Mouse (Mus musculus) CH12.LX (cell line): ENCODE results near the gene Abr. TPM values are rescaled to one million over a fixed set of nuclear protein-coding genes. Genes with fewer than 3 reads are reported as not detected.

Experiments
- DNase-seq: peaks from one replicate; pipeline ENCODE4 v3.0.0-alpha.2; 2013; ENCODE audit errors: extremely low read depth
- H3K27ac ChIP-seq: 2 replicates; pipeline ENCODE4 v1.5.1; 2012; ENCODE audit warnings: low read depth, mild to moderate bottlenecking, control low read depth, moderate library complexity; ENCODE audit not compliant: insufficient read depth
- H3K27me3 ChIP-seq: replicated peaks from 2 replicates; pipeline ENCODE3; 2012; ENCODE audit warnings: inconsistent platforms
- H3K36me3 ChIP-seq, 2 experiments: replicated peaks in 1 of 2; 2 replicates each; pipeline versions ENCODE3 to v1.6.1; 2012; ENCODE audit warnings: inconsistent platforms in 1 of 2, low read length in 1 of 2, mild to moderate bottlenecking in 1 of 2, mixed read lengths in 1 of 2, moderate library complexity in 1 of 2; ENCODE audit not compliant: control insufficient read depth in 1 of 2, insufficient read depth in 1 of 2
- H3K4me1 ChIP-seq, 2 experiments: 2 replicates each; pipeline ENCODE4 v1.6.1; 2012; ENCODE audit warnings: inconsistent platforms in 1 of 2, moderate library complexity in 1 of 2; ENCODE audit not compliant: insufficient read depth in 2 of 2, control insufficient read depth in 1 of 2
- H3K4me2 ChIP-seq: 2 replicates; pipeline ENCODE4 v1.6.1; 2012; ENCODE audit warnings: low read depth, mild to moderate bottlenecking, control low read depth; ENCODE audit not compliant: poor library complexity, insufficient read depth, severe bottlenecking
- H3K4me3 ChIP-seq, 3 experiments: fragments of 150-350 bp in 1 of 3; sonication (generic) in 1 of 3; replicated peaks in 1 of 3; 2 replicates each; pipeline versions ENCODE3 to v1.5.1; 2011 to 2012; ENCODE audit warnings: low read depth in 2 of 3, low read length in 2 of 3, mild to moderate bottlenecking in 2 of 3, moderate library complexity in 2 of 3, control low read depth in 1 of 3, improper control_type of control experiment in 1 of 3, inconsistent platforms in 1 of 3, mixed read lengths in 1 of 3; ENCODE audit not compliant: poor library complexity in 1 of 3
- H3K79me2 ChIP-seq: replicated peaks from 2 replicates; pipeline ENCODE4 v1.6.1; 2012; ENCODE audit warnings: mild to moderate bottlenecking, moderate library complexity; ENCODE audit not compliant: control insufficient read depth, poor library complexity, insufficient read depth, severe bottlenecking; ENCODE audit errors: extremely low read depth
- H3K9ac ChIP-seq: 2 replicates; pipeline ENCODE4 v1.6.1; 2012; ENCODE audit warnings: low read depth, mild to moderate bottlenecking, control low read depth, moderate library complexity; ENCODE audit not compliant: insufficient read depth
- H3K9me3 ChIP-seq: replicated peaks from 2 replicates; pipeline ENCODE3; 2012; ENCODE audit warnings: low read length, inconsistent platforms, mixed read lengths
- BHLHE40 ChIP-seq: IDR thresholded peaks from 2 replicates; pipeline ENCODE4 v1.6.1; 2011; ENCODE audit warnings: mild to moderate bottlenecking, low read depth, low read length, improper control_type of control experiment
- EP300 ChIP-seq: IDR thresholded peaks from 2 replicates; pipeline ENCODE4 v1.6.1; 2011; ENCODE audit warnings: low read length, improper control_type of control experiment
- ETS1 ChIP-seq: conservative IDR thresholded peaks from 2 replicates; pipeline ENCODE4 v1.6.1; 2012; ENCODE audit warnings: low read depth, mild to moderate bottlenecking, inconsistent platforms, low read length, improper control_type of control experiment, moderate library complexity
- GABPA ChIP-seq: IDR thresholded peaks from 2 replicates; pipeline ENCODE4 v1.6.1; 2012; ENCODE audit warnings: low read depth, low read length, improper control_type of control experiment, inconsistent platforms; ENCODE audit not compliant: insufficient replicate concordance
- HCFC1 ChIP-seq: IDR thresholded peaks from 2 replicates; pipeline ENCODE4 v1.6.1; 2012; ENCODE audit warnings: low read depth, mild to moderate bottlenecking, inconsistent platforms, low read length, improper control_type of control experiment
- IRF4 ChIP-seq: IDR thresholded peaks from 2 replicates; pipeline ENCODE4 v1.6.1; 2014; ENCODE audit warnings: low read depth, mild to moderate bottlenecking, inconsistent platforms, low read length, improper control_type of control experiment
- KAT2A ChIP-seq: IDR thresholded peaks from 2 replicates; pipeline ENCODE4 v1.6.1; 2012; ENCODE audit warnings: low read length, improper control_type of control experiment, inconsistent platforms; ENCODE audit not compliant: insufficient replicate concordance
- MAFK ChIP-seq: IDR thresholded peaks from 2 replicates; pipeline ENCODE4 v1.6.1; 2011; ENCODE audit warnings: low read length, improper control_type of control experiment; ENCODE audit not compliant: insufficient replicate concordance
- MAX ChIP-seq: IDR thresholded peaks from 2 replicates; pipeline ENCODE4 v1.6.1; 2011; ENCODE audit warnings: low read length, improper control_type of control experiment
- MAZ ChIP-seq: IDR thresholded peaks from 2 replicates; pipeline ENCODE4 v1.6.1; 2012; ENCODE audit warnings: low read depth, mild to moderate bottlenecking, inconsistent platforms, low read length, improper control_type of control experiment, moderate library complexity
- MEF2A ChIP-seq: IDR thresholded peaks from 2 replicates; pipeline ENCODE4 v1.6.1; 2014; ENCODE audit warnings: low read depth, mild to moderate bottlenecking, inconsistent platforms, low read length, improper control_type of control experiment, borderline replicate concordance
- MXI1 ChIP-seq: IDR thresholded peaks from 2 replicates; pipeline ENCODE4 v1.6.1; 2011; ENCODE audit warnings: mild to moderate bottlenecking, low read depth, low read length, improper control_type of control experiment
- MYC ChIP-seq: IDR thresholded peaks from 2 replicates; pipeline ENCODE4 v1.6.1; 2011; ENCODE audit warnings: low read depth, mild to moderate bottlenecking, improper control_type of control experiment, low read length
- NELFE ChIP-seq: IDR thresholded peaks from 2 replicates; pipeline ENCODE4 v1.6.1; 2011; ENCODE audit warnings: low read depth, low read length, improper control_type of control experiment
- NRF1 ChIP-seq: IDR thresholded peaks from 2 replicates; pipeline ENCODE4 v1.6.1; 2014; ENCODE audit warnings: low read depth, mild to moderate bottlenecking, inconsistent platforms, low read length, improper control_type of control experiment, moderate library complexity
- POLR2A ChIP-seq: IDR thresholded peaks from 2 replicates; pipeline ENCODE4 v1.6.1; 2011; ENCODE audit warnings: low read depth, mild to moderate bottlenecking, improper control_type of control experiment, low read length
- POLR2AphosphoS2 ChIP-seq: IDR thresholded peaks from 2 replicates; pipeline ENCODE4 v1.6.1; 2011; ENCODE audit warnings: low read depth, low read length, improper control_type of control experiment
- SIN3A ChIP-seq: IDR thresholded peaks from 2 replicates; pipeline ENCODE4 v1.6.1; 2012; ENCODE audit warnings: low read length, improper control_type of control experiment, inconsistent platforms
- TBP ChIP-seq: conservative IDR thresholded peaks from 2 replicates; pipeline ENCODE4 v1.6.1; 2011; ENCODE audit warnings: low read depth, low read length, improper control_type of control experiment
- TCF12 ChIP-seq: IDR thresholded peaks from 2 replicates; pipeline ENCODE4 v1.6.1; 2014; ENCODE audit warnings: low read depth, mild to moderate bottlenecking, inconsistent platforms, low read length, improper control_type of control experiment
- UBTF ChIP-seq: IDR thresholded peaks from 2 replicates; pipeline ENCODE4 v1.6.1; 2012; ENCODE audit warnings: low read depth, mild to moderate bottlenecking, inconsistent platforms, low read length, improper control_type of control experiment, moderate library complexity
- USF1 ChIP-seq: IDR thresholded peaks from 2 replicates; pipeline ENCODE4 v1.6.1; 2014; ENCODE audit warnings: low read depth, mild to moderate bottlenecking, inconsistent platforms, low read length, improper control_type of control experiment
- ZKSCAN1 ChIP-seq: IDR thresholded peaks from 2 replicates; pipeline ENCODE4 v1.6.1; 2012; ENCODE audit warnings: low read depth, inconsistent platforms, low read length, improper control_type of control experiment, borderline replicate concordance
- ZMIZ1 ChIP-seq: IDR thresholded peaks from 2 replicates; pipeline ENCODE4 v1.6.1; 2012; ENCODE audit warnings: low read depth, mild to moderate bottlenecking, inconsistent platforms, low read length, improper control_type of control experiment
- dilution Hi-C: fragments of 300-500 bp; cut with MboI; formaldehyde crosslinking; loops from 2 replicates; pipeline ENCODE4 v1.14.3; 2020; ENCODE audit warnings: low sequenced_read_pairs; ENCODE audit not compliant: extremely low pct_unique_long_range_greater_than_20kb, extremely low pct_ligation_motif_present
- in situ Hi-C: fragments of 300-500 bp; cut with MboI; formaldehyde crosslinking; loops from 3 replicates; pipeline ENCODE4 v1.14.3; 2019; ENCODE audit warnings: low sequenced_read_pairs, low pct_ligation_motif_present, low pct_unique_long_range_greater_than_20kb, mixed read lengths
- polyA plus RNA-seq: library from polyadenylated mRNA; unstranded; fragments of >175 nt; gene quantifications from 2 replicates; pipeline ENCODE4 v1.2.1, GENCODE M21; 2012; ENCODE audit warnings: low read depth; ENCODE audit not compliant: insufficient read length
- total RNA-seq, 2 experiments: library from RNA; depleted of rRNA; stranded (reverse); fragments of 300-350 nt in 1 of 2; fragments of >200 nt in 1 of 2; gene quantifications; 2 replicates each; pipeline ENCODE4 v1.2.3; 2012 to 2014

Gene Abr
- total and polyA plus RNA-seq, 3 experiments = 21.0 to 49.5 (median 37.4) TPM

GRCm38 (mm10) chr11:76479729-76480128 is 142.4 kb downstream of the Abr start:
- peak; percentile 85 for DNase-seq
- in situ Hi-C loops = no loop called here
- H3K79me2 ChIP-seq = no peaks in the 10 kb centered on the region; the same call in 1 of the 2 replicates
- H3K9ac ChIP-seq = peak overlapping the region; percentile 60
- peak overlapping the region; percentile 13 for H3K4me2 ChIP-seq
- dilution Hi-C loops = no loop called here
- peak overlapping the region in 1 of 3 experiments; percentile 46 for H3K4me3 ChIP-seq
- peaks cover 25 to 49% of the 10 kb centered on the region in 2 experiments for H3K36me3 ChIP-seq
- peaks cover 50 to 82% of the 10 kb centered on the region in 2 experiments for H3K4me1 ChIP-seq
- TF ChIP-seq MAX = peak; percentile 6; the same call in 1 of the 2 replicates
- TF ChIP-seq MAFK = peak; percentile 78; the same call in 1 of the 2 replicates
- TF ChIP-seq USF1 = peak; percentile 15; the same call in 1 of the 2 replicates
- peak; percentile 64 for TF ChIP-seq HCFC1
- TF ChIP-seq TCF12 = no peak; the same call in none of the 2 replicates
- no peak for TF ChIP-seq ZMIZ1
- TF ChIP-seq GABPA = no peak
- peak; percentile 47; the same call in 1 of the 2 replicates for TF ChIP-seq MEF2A
- no peak for TF ChIP-seq POLR2AphosphoS2
- TF ChIP-seq UBTF = no peak
- TF ChIP-seq SIN3A = peak; percentile 76; the same call in 1 of the 2 replicates
- peak; percentile 78 for TF ChIP-seq IRF4
- TF ChIP-seq BHLHE40 = peak; percentile 97
- peak; percentile 94 for TF ChIP-seq ETS1
- no peak for TF ChIP-seq NELFE
- 0 out of 2 replicates have a peak, but pooled peaks have one; percentile 35 for TF ChIP-seq POLR2A
- peak; percentile 55; the same call in 1 of the 2 replicates for TF ChIP-seq TBP
- TF ChIP-seq MYC = peak; percentile 58; the same call in 1 of the 2 replicates
- no peak for TF ChIP-seq NRF1
- TF ChIP-seq, all 38 proteins: peak for 12
- Histone ChIP-seq H3K27ac (peak overlapping the region; percentile 95), H3K9me3 (no peaks in the 10 kb centered on the region), H3K27me3 (no peaks in the 10 kb centered on the region)

- in situ Hi-C loops (no loop called here), dilution Hi-C loops (no loop called here)
- no peaks in the 10 kb centered on the region for H3K27me3 ChIP-seq
- peaks cover 46 to 78% of the 10 kb centered on the region in 2 experiments for H3K4me1 ChIP-seq
- TF ChIP-seq EP300 = no peak; the same call in 1 of the 2 replicates
- TF ChIP-seq MXI1 = no peak
- peak; percentile 81 for TF ChIP-seq TBP
- no peak for TF ChIP-seq KAT2A
- TF ChIP-seq POLR2A = no peak
- TF ChIP-seq ZKSCAN1 = no peak
- TF ChIP-seq MYC = peak; percentile 16; the same call in 1 of the 2 replicates
- TF ChIP-seq UBTF = 0 out of 2 replicates have a peak, but pooled peaks have one; percentile 52
- TF ChIP-seq MAZ = no peak
- TF ChIP-seq MAX = 0 out of 2 replicates have a peak, but pooled peaks have one; percentile 2
- H3K4me2 ChIP-seq = peak overlapping the region; percentile 13
- H3K27ac ChIP-seq = peak overlapping the region; percentile 95
- no peaks in the 10 kb centered on the region; the same call in 1 of the 2 replicates for H3K79me2 ChIP-seq
- peaks cover 30 to 56% of the 10 kb centered on the region in 2 experiments for H3K36me3 ChIP-seq
- H3K9me3 ChIP-seq = no peaks in the 10 kb centered on the region
- H3K9ac ChIP-seq = peak overlapping the region; percentile 60
- peak overlapping the region in 1 of 3 experiments; percentile 46 for H3K4me3 ChIP-seq
- peak; percentile 62 for DNase-seq
Measured at GRCm38 (mm10) chr11:76478676-76479655, 143.1 kb downstream of the Abr start.
